ENCODE assay signal across 7 mouse cellular contexts in the genomic region with DNA sequence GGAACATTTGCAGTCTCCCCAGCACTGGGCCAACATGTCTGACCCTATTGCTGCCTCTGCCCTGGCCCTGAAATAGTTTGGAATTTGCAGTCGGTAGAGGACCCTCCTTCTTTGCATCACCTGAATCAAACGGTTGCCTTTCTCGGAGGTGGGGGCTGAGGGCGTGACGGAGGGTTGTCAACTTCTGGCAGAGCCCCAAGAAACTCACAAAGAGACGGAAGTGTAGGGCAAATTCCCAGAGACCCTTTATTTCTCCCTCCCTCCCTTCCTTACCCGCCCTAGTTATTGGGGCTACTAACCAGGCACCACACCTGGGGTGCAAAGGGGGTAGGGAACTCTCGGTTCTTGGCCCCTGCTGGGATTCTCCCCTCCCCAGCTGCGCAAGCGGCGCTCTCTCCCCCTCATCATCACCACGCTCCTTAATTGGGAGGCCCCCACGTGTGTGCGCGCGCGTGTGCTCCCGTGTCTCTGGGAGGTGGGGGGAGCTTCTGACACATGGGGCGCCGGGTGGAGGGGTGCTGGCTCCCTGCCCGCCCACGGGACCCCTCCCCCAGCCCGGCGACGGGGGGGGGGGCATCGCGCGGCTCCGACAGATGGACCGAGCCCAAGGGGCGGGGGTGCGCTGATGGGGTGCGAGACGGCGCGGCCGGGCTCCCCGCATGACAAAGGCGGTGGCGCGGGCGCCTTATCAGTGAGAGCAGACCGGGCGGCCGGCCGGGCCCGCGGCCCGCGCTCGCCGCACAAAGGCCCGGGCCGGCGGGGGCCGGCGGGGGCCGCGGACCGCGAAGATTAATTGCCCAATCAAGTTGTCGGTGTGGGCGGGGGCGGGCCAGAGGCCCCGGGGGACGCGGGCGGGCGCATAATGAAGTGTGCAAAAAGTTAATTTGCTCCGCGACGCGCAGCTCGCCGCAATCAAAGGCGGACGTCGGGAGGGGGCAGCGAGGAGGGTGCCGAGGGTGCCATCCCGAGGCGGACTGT. TPM values are rescaled to one million over a fixed set of nuclear protein-coding genes. Genes with fewer than 3 reads are reported as not detected.
DNase-seq lines count a peak whose midpoint lies in the region; ATAC-seq and TF ChIP-seq lines count a peak whose summit lies in the region.

No protein-coding gene starts in this region.

- peaks cover 84% of the 10 kb centered on the region for H3K27me3 ChIP-seq in hindbrain, embryonic 10.5 days (ENCODE audit: insufficient read depth, poor library complexity, severe bottlenecking)
- peaks cover 18% of the 10 kb centered on the region for H3K27me3 ChIP-seq in midbrain, embryonic 11.5 days (ENCODE audit: control insufficient read depth, insufficient read depth, low read length)

- no peaks in the 10 kb centered on the region for H3K9me3 ChIP-seq in hindbrain, embryonic 10.5 days
- no peaks in the 10 kb centered on the region for H3K9me3 ChIP-seq in midbrain, embryonic 11.5 days (ENCODE audit: control insufficient read depth, low read length)

- no peaks in the 10 kb centered on the region for H3K36me3 ChIP-seq in hindbrain, embryonic 10.5 days
- no peaks in the 10 kb centered on the region for H3K36me3 ChIP-seq in midbrain, embryonic 11.5 days (ENCODE audit: control insufficient read depth, insufficient read depth, low read length)

- TF ChIP-seq CTCF in layer of hippocampus, adult 2 months (conservative IDR thresholded peaks at IDR 0.05) = no peak

- peak overlapping the region; percentile 51 for H3K4me3 ChIP-seq in layer of hippocampus, adult 2 months
- peak overlapping the region; percentile 64 for H3K4me3 ChIP-seq in hindbrain, embryonic 10.5 days
- H3K4me3 ChIP-seq in midbrain, embryonic 11.5 days (ENCODE audit: low read depth, low read length) = peak overlapping the region; percentile 35

- ATAC-seq in midbrain, embryonic 11.5 days (ENCODE audit: low FRiP score) = peak; percentile 68

- H3K4me1 ChIP-seq in hindbrain, embryonic 10.5 days (replicated peaks) = peaks cover 63% of the 10 kb centered on the region
- H3K4me1 ChIP-seq in midbrain, embryonic 11.5 days (ENCODE audit: control insufficient read depth, insufficient read depth, low read length) = peaks cover 37% of the 10 kb centered on the region

- no peak overlapping the region for H3K27ac ChIP-seq in layer of hippocampus, adult 2 months
- H3K27ac ChIP-seq in hindbrain, embryonic 10.5 days = peak overlapping the region; percentile 94
- H3K27ac ChIP-seq in midbrain, embryonic 11.5 days (ENCODE audit: low read depth, low read length) = peak overlapping the region; percentile 78

- H3K4me2 ChIP-seq in midbrain, embryonic 11.5 days = peak overlapping the region; percentile 93

- peak in 1 of 2 experiments; percentile 23 for DNase-seq in layer of hippocampus, adult 2 months (ENCODE audit: low spot score in 2 of 2)
- DNase-seq in layer of hippocampus, postnatal 36 days = no peak
- DNase-seq in embryo, embryonic 11 days = peak; percentile 74
- peak; percentile 34 for DNase-seq in hindbrain, embryonic 10.5 days (ENCODE audit: low spot score)
- DNase-seq in midbrain, embryonic 11.5 days (ENCODE audit: low spot score, missing footprints) = peak; percentile 93
- DNase-seq in T-cell, adult 2 months (ENCODE audit: low spot score) = no peak
- no peak for DNase-seq in cerebellum, adult 8-10 months

- WGBS in hindbrain, embryonic 10.5 days = under 1% methylated on average over 82 of the region's 82 CpGs
- 1% methylated on average over 71 of the region's 82 CpGs for WGBS in midbrain, embryonic 11.5 days

- H3K9ac ChIP-seq in midbrain, embryonic 11.5 days (ENCODE audit: low read length) = peak overlapping the region; percentile 79

RNA-seq across cellular contexts. Expression of gene Scrt2, which starts 33.0 kb away (rescaled TPM):
- total RNA-seq in layer of hippocampus, adult 2 months (2021) = 10 to 100 TPM; 24.4 to 25.4 TPM
- 10 to 100 TPM; 25.1 to 27.1 TPM for total RNA-seq in layer of hippocampus, postnatal 36 days (2021)
- polyA plus RNA-seq in hindbrain, embryonic 10.5 days (2016; fragmentation: Nextera tagmentation; extraction: Ambion mirVana) = 5.5 and 19.0 TPM in 2 replicates
- polyA plus RNA-seq in midbrain, embryonic 11.5 days (2014; fragmentation: Nextera tagmentation; extraction: Ambion mirVana) = 10.0 and 11.0 TPM in 2 replicates

RNA-seq across cellular contexts. Expression of gene Slc52a3, which starts 52.0 kb away (rescaled TPM):
- total RNA-seq in layer of hippocampus, adult 2 months (2021) = 1 to 10 TPM; 2.8 to 2.9 TPM
- 1 to 10 TPM; 2.8 to 3.0 TPM for total RNA-seq in layer of hippocampus, postnatal 36 days (2021)
- polyA plus RNA-seq in hindbrain, embryonic 10.5 days (2016; fragmentation: Nextera tagmentation; extraction: Ambion mirVana) = 0.90 and 1.3 TPM in 2 replicates
- 0.64 and 0.88 TPM in 2 replicates for polyA plus RNA-seq in midbrain, embryonic 11.5 days (2014; fragmentation: Nextera tagmentation; extraction: Ambion mirVana)

RNA-seq across cellular contexts. Expression of gene Srxn1, which starts 57.0 kb away (rescaled TPM):
- 10 to 100 TPM; 76.0 to 80.6 TPM for total RNA-seq in layer of hippocampus, adult 2 months (2021)
- total RNA-seq in layer of hippocampus, postnatal 36 days (2021) = 10 to 100 TPM; 71.6 to 77.6 TPM
- polyA plus RNA-seq in hindbrain, embryonic 10.5 days (2016; fragmentation: Nextera tagmentation; extraction: Ambion mirVana) = 15.6 and 18.7 TPM in 2 replicates
- 14.2 and 14.6 TPM in 2 replicates for polyA plus RNA-seq in midbrain, embryonic 11.5 days (2014; fragmentation: Nextera tagmentation; extraction: Ambion mirVana)

Comparison
In these comparisons a context has a peak if more than half of its experiments do, and no peak if none do; other contexts are left out.
1. DNase-seq: peak in embryo, embryonic 11 days (single experiment), hindbrain, embryonic 10.5 days (single experiment) and midbrain, embryonic 11.5 days (single experiment); none in layer of hippocampus, postnatal 36 days (0 of 2), T-cell, adult 2 months (single experiment) and cerebellum, adult 8-10 months (single experiment).
2. Peak in every context shown above with its lines, with median percentiles within 50 percentile points of each other: H3K4me3 ChIP-seq.